Mouse (Mus musculus) kidney, postnatal 36 days (tissue): Measurements from ENCODE around the gene Tlr12.
"Not testable (repeated sequence)": the region's sequence is repeated elsewhere in the genome, so short reads cannot be mapped to it uniquely, and the experiment has no call there.

Experiments
- DNase-seq, 2 experiments: peaks; one replicate each; pipeline ENCODE4 v3.0.0; 2021 to 2022; ENCODE audit warnings: mixed read lengths in 2 of 2

Tlr12 gene

GRCm38 (mm10) chr4:128618246-128618911 is at the start of gene Tlr12:
Tlr12 (minus strand) TSS chr4:128618619.
- DNase-seq, result peak; percentile 68 to 73

DNA sequence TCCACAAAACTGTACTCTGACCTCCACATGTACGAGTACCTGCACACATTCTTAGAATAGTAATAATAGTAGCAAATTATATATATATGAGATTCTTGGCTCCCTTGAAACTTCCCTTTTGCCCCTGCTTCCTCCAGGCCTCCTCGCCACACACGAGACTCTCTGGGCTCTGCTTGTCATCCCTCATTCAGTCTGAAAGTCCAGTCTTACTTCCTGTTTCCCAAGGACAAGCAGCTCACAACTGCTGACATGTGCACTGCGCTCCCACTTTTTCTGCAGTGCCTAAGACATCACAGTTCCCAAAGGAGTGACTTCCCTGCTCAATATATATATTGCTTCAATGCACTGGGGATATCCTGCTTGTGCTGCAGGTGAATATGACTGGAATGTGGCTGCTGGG is 48.8 kb upstream of the Tlr12 start:
- DNase-seq, result not testable (repeated sequence)

DNA sequence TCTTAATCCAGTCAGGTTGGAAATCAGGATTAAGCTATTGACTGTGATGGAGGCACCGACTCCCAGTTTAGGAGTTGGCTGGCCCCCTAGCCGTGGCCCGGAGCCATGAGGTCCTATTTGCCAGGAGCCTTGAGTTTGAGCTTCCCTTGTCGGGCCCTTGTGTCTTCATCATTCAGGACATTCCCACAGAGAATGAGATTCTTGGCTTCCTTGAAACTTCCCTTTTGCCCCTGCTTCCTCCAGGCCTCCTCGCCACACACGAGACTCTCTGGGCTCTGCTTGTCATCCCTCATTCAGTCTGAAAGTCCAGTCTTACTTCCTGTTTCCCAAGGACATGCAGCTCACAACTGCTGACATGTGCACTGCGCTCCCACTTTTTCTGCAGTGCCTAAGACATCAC is 47.9 kb upstream of the Tlr12 start:
- not testable (repeated sequence) for DNase-seq

DNA sequence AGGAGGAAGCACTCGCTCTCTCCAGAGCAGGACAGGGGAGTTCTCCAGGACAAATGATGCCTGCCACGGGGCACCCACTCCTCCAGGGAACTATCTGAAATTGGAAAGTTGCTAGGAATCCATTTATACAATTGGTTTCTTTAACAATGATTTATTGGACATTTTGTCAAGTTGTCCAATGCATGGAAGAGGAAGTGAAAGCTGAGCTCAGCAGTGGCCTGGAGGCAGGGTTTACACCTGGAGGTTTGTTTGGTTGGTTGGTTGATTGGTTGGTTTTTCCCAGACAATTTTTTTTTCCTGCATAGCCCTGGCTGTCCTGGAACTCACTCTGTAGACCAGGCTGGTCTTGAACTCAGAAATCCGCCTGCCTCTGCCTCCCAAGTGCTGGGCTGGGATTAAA is 45.6 kb upstream of the Tlr12 start:
- DNase-seq, result no peak

DNA sequence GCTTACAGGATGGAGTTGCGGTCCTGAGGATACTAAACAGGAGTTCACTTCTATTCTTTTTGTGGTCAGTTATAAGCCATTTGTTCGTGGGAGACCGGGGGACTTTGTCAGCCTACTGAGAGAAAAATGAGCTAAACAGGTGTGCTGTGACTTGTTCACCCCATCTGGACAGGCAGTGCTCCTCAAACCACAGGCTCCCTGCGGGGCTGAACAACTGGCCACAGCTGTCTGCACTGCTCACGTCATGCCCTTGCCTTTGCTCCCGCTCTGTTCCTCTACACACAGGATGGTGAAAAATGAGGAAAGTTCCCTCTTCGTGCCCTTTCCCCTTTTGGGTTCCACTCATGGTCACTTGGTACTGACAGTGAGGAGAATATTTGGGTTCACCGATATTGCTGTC is 42.6 kb upstream of the Tlr12 start:
- no peak for DNase-seq

DNA sequence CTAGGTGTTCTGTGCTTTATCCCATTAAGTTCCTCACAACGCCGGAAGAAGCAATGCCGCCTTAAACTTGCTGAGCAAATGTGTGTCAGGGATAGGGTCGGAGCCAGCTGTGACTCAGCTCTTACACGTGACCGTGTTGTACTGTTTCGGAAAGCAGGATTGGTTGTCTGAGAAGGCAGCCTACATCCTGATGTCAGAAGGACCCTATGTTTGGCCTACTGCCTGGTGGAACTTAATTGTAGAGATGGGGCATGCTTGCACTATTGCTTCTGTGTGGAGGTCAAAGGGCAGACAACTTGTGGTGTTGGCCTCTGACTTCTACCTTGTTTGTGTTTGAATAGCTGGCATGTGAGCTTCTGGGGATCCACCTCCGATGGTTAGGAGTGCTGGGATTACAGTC is 41.8 kb upstream of the Tlr12 start:
- no peak for DNase-seq

GRCm38 (mm10) chr4:128655446-128655845 is 37.0 kb upstream of the Tlr12 start:
- DNase-seq, result peak in 1 of 2 experiments; percentile 19

DNA sequence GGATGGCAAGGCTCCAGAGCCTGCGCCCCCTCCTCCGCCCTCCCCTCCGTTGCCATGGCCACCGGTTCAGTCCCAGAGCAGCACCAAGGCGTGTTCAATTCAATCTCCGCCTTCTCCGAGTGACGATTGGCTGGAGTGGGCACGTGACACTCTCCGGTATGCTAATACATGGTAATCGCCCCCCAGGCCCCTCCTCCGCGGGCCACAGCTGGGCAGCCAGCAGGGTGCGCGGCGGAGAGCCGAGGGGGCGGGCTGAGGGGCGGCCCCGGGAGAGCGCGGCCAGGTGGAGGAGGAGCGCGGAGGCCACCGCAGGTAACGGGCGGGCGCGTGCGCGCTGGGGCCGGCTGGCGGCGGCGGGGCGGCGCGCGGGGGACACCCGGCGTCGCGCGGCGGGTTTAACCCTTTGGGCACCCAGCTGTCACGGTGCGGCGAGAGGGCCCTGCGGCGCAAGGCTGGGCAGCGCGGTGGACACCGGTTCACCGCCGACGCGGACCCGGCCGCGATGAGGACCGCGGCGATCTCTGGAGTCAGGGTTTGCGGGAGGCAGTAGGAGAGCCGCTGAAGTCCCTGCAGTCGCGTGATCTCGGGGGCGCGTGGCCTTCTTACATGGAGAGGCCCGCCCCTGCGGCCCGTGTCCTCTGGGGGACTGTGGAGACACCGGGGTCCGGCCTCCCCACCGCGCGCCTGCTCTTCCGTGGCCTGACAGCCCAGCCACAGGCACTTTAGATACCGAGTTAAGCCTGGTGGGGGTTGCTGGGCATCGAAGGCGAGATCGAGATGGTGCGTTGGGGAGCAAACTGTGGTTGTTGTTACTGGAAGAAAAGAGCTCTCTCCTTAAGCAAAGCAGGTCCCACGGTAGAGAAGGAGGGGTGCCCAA is 36.3 kb upstream of the Tlr12 start, which contains the start of gene Phc2:
Gene Phc2, plus strand, starts transcription at position 198 of the 877 bp plus-strand sequence.
- peak; percentile 98 for DNase-seq

- no peak for DNase-seq
Observed at GRCm38 (mm10) chr4:128652584-128653298, 34.3 kb upstream of the Tlr12 start.

GRCm38 (mm10) chr4:128651530-128651929 is 33.1 kb upstream of the Tlr12 start:
- DNase-seq, result no peak

- peak; percentile 76 to 87 for DNase-seq
Observed at GRCm38 (mm10) chr4:128648567-128649255, 30.3 kb upstream of the Tlr12 start.

DNA sequence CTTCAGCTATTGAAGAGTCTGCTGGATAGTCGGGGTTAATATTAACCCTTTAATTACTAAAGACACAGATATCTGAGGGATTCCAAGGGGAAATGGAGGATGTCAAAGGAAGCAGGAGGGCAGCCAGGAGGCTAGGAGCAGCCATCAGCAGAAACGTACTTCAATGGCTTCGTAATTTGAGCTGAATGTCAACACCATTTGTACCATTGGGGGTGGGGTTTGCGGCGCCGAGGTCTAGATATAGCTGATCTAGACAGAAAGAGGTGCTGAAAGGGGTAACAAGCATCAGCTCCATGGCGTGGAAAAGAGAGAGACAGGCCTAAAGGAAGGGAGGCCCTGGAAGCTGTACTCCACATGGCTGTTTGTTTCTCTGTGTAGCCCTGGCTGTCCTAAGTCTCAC is 28.3 kb upstream of the Tlr12 start:
- DNase-seq, result no peak

DNA sequence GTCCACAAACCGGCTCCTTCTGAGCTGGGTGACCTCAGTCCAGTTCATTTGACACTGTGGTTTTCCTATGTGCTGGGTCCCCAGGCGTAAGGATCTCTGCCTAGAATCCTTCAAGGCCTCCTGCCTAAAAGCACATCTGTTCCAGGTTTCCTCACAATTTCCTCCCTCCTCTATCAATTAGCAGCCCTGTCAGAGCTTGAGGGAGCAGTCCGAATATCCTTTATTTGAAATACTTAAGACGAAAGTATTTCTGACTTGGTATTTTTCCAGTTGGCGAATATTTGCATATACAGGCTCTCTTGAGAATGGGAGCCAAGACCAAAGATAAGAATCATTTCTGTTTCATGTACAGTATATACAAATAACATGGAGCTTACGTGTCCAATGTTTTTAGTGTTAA is 27.5 kb upstream of the Tlr12 start:
- DNase-seq, result no peak

GRCm38 (mm10) chr4:128641766-128642717 is 23.6 kb upstream of the Tlr12 start:
- no peak for DNase-seq

DNA sequence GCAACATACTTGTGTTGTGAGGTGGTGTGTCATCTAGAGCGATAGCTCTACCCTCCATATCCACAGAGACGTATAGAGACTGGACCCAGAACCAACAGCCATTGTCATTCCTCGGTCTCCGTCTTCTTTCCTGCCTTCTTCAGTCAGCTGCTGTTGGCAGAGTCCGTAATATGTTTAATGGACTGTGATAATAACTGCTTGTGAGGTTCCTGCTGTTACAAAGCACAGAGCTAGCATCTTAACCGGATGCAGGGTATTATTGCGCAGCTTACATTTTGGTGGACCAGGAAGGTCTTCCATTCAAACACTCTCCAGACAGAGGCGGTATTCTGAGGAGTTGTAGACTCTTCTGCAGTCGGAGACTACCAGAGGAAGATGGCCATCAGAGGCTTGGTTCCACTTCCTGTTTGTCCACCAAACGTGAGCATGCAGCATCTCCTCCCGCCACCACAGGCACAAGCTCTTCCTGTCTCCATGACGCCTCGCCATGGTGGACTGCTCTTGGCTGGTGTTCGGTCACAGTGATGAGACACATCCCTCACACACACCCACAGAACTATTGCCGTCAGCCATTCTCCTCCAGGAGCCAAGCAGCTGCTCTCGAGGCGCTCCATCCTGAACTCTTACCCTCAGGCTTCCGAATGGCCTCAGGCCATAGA is 20.0 kb upstream of the Tlr12 start:
- no peak for DNase-seq

- DNase-seq, result peak in 1 of 2 experiments; percentile 23
Observed at GRCm38 (mm10) chr4:128637250-128637649, 18.8 kb upstream of the Tlr12 start.

GRCm38 (mm10) chr4:128635894-128636585 is 17.6 kb upstream of the Tlr12 start:
- DNase-seq, result peak; percentile 78 to 83

- DNase-seq, result peak; percentile 65 to 89
Observed at GRCm38 (mm10) chr4:128635451-128635850, 17.0 kb upstream of the Tlr12 start.

- no peak for DNase-seq
Observed at GRCm38 (mm10) chr4:128621109-128621508, 2.7 kb upstream of the Tlr12 start.

- DNase-seq, result no peak
Observed at GRCm38 (mm10) chr4:128620572-128620971, 2.2 kb upstream of the Tlr12 start.
